Mouse (Mus musculus) MEL-GATA-1-ER (cell line): ENCODE data around the gene Gm10720.
"Not testable (repeated sequence)": the region's sequence is repeated elsewhere in the genome, so short reads cannot be mapped to it uniquely, and the experiment has no call there.

Experiments
- DNase-seq: peaks from one replicate; pipeline ENCODE4 v3.0.0-alpha.2; 2012; ENCODE audit warnings: low read depth; ENCODE audit errors: extremely low read depth

Gm10720 gene

DNA sequence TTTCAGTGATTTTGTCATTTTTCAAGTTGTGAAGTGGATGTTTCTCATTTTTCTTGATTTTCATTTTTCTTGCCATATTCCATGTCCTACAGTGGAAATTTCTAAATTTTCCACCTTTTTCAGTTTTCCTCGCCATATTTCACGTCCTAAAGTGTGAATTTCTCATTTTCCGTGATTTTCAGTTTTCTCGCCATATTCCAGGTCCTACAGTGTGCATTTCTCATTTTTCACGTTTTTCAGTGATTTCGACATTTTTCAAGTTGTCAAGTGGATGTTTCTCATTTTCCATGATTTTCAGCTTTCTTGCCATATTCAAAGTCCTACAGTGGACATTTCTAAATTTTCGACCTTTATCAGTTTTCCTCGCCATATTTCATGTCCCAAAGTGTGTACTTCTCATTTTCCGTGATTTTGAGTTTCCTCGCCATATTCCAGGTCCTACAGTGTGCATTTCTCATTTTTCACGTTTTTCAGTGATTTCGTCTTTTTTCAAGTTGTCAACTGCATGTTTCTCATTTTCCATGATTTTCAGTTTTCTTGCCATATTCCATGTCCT lies 9.5 kb downstream of the Gm10720 start, which contains the start of gene Gm10717:
Gm10717 (plus strand) TSS at position 506 of the 556 bp plus-strand sequence.
- DNase-seq: not testable (repeated sequence)

- DNase-seq: not testable (repeated sequence)
Observed at GRCm38 (mm10) chr9:3025653-3026052, 10.2 kb downstream of the Gm10720 start.

GRCm38 (mm10) chr9:3026136-3026535 lies 10.7 kb downstream of the Gm10720 start:
- not testable (repeated sequence) for DNase-seq

- DNase-seq: not testable (repeated sequence)
Observed at GRCm38 (mm10) chr9:3026741-3027140, 11.3 kb downstream of the Gm10720 start.

DNA sequence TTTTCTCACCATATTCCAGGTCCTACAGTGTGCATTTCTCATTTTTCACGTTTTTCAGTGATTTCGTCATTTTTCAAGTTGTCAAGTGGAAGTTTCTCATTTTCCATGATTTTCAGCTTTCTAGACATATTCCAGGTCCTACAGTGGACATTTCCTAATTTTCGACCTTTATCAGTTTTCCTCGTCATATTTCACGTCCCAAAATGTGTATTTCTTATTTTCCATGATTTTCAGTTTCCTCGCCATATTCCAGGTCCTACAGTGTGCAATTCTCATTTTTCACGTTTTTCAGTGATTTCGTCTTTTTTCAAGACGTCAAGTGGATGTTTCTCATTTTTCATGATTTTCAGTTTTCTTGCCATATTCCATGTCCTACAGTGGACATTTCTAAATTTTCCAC lies 11.7 kb downstream of the Gm10720 start:
- peak; percentile 29 for DNase-seq

- DNase-seq: not testable (repeated sequence)
Observed at GRCm38 (mm10) chr9:3029276-3030000, 14.0 kb downstream of the Gm10720 start.

- DNase-seq: peak; percentile 86
Observed at GRCm38 (mm10) chr9:3030677-3031318, 15.3 kb downstream of the Gm10720 start.

GRCm38 (mm10) chr9:3034299-3034698 lies 18.8 kb downstream of the Gm10720 start, which contains the start of gene Gm17535:
Gene Gm17535 (plus strand): TSS chr9:3034599.
- DNase-seq: not testable (repeated sequence)

- not testable (repeated sequence) for DNase-seq
Observed at GRCm38 (mm10) chr9:3036577-3036976, 21.1 kb downstream of the Gm10720 start, which contains the start of gene Gm10715. Gene Gm10715 (plus strand): TSS chr9:3036877.

DNA sequence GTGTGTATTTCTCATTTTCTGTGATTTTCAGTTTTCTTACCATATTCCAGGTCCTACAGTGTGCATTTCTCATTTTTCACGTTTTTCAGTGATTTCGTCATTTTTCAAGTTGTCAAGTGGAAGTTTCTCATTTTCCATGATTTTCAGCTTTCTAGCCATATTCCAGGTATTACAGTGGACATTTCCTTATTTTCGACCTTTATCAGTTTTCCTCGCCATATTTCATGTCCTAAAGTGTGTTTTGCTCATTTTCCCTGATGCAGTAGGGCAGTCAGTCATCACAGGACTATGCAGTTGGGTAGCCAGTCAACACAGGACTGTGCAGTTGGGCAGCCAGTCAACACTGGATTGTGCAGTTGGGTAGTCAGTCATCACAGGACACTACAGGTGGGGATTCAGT lies 22.7 kb downstream of the Gm10720 start:
- peak; percentile 20 for DNase-seq
